Mouse (Mus musculus) layer of hippocampus, postnatal 10 days (tissue): ENCODE results near the gene Fam13a. TPM values are rescaled to one million over a fixed set of nuclear protein-coding genes. Genes with fewer than 3 reads are reported as not detected.

Source experiments
- DNase-seq, 2 experiments: peaks; one replicate each; pipeline ENCODE4 v3.0.0; 2021; ENCODE audit warnings: low spot score in 2 of 2
- total RNA-seq, 2 experiments: library from RNA; stranded (reverse); gene quantifications; 2 replicates each; pipeline ENCODE4 v1.2.3; 2021

Gene Fam13a
- total RNA-seq, 2 experiments from 2014 or later = 16.0 to 16.5 TPM

DNA sequence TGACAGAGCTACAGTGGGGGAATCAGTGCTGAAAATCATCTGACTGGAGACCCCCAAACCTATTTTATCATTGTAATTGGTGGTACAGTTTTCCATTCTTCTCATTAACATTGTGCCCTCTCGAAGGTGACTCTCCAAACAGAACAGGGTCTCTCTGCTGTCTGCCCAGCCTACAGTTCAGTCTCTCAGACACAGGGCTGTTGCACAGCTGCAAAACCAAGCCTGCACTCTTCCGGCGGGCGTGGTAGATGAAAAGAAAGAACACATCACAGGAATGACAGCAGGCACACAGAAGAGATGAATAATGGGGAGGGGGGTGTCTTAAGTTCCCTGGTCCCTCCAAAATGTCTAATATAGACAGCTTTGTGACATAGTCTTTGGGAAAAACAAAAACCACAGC, 90.2 kb downstream of the Fam13a start:
- DNase-seq = no peak

DNA sequence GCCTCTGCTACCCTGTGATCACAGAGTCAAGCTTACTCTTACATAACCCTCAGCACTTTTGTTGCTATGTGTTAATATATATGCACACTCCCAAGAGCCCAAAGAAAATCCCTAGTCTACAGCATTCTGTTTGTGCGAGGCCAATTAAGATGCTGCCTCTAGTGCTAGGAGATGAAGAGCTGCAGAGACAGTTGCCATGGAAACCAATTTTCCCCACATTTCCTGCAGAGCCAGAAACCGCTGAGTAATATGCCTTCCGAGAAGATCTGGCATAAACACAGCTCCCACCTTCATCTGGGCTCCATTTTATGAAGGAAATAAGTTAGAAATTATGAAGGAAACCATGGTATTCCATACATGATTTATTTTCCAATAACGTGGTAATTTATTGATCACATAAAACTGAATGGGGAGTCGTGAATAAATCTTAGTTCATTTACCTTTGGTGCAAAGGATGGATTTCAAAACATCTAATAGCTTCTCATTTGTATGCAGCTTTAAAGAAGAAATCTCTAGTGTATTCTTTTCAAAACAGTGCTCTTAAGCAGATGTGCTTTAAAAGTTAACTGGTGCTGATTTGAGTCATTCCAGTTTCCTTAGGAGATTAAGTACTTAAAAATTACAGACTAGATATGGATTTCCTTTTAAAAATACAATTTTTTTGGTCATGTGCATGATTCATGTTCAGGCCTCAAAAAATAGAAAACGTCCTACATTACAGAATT, 91.0 kb downstream of the Fam13a start:
- peak in 1 of 2 experiments; percentile 48 for DNase-seq

DNA sequence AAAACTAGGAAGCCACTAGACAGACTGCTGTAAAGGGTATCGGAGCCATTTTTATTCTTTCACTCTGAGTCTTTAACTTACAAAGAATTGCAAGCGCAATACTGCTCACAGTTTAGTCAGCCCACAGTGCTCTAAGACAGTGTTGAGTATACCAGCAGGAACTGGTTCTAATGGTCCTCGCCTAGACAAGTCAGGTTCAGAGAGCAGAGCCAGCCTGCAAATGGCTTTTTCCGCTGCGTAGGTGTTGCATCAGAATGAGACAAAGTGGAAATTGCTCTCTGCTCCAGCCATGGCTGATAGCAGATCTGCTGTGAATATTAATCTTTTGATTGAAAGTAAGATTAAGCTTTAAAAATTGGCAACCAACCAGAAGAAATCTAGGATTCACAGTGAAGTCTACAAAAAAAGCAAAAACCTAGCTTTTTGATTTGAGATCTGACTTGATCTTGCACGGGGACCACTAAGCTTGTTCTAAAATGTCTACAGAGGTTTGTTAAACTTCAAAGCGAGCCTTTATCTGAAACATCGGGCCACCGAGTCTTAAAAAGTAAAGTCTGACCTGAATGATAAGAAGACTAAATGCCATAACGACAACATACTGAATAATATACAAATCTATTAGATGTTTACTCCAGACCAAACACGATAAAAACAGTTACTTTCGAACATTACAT, 91.7 kb downstream of the Fam13a start:
- DNase-seq = peak in 1 of 2 experiments; percentile 31

DNA sequence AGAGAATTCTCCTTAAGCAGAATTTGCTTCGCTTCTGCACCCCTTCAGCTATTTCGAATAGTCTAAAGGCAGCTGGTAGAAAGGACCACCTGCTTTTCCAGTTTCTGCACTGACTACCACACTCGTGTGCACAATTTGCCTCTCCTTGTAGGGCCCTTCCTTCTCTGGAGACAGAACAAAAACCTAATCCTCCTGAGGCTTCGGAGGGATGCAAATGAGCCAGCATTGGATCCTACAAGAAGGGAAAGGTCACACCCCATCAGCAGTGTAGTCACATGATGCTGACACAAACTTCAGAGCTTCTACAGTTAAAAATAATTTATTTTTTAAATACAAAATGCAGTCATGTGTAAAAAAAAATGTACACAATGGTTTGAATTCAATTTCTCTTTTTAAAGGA, 93.2 kb downstream of the Fam13a start:
- no peak for DNase-seq

DNA sequence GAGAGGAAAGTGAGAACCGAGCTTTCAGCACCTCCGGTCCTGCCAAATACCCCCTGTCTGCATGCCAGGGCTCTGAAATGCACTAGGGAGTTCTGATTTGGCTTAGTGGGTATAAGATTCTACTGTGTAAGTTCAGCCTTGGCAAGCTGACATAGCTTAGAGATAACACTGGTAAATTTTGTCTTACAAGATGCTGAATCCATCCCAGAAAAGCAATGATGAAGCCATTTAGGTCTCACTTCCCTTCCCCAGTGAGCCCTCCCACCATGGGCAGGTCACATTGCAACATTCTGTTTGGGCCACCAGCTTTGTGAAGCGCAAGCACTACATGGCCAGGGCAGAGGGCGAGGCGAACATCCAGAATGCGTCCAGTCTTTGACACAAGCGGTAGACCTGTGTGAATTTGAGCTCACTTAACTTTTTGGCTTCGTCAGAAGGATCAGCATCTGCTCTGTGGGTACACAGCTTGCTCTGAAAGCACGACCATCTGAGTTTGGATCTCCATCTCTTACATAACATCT, 94.4 kb downstream of the Fam13a start:
- peak in 1 of 2 experiments; percentile 29 for DNase-seq

DNA sequence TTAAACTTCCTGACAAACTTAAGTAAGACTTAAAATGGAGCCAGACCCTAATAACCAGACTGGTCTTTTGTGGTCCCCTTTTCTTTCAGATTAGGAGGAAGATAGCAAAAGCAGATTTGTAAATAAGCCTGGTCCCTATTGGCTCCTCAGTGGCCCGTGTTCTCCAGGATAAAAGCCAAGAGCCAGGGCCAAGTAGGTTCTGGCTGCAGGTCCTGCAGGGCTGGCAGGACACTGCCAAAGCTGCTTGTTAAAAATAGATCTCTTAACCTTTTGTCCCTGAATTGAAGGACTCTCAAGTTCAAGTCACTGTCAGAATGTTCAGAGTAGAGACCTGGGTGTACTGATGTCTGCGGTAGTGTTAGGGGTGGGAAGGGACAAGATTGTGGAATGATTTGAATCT, 96.5 kb downstream of the Fam13a start:
- DNase-seq = peak in 1 of 2 experiments; percentile 31

DNA sequence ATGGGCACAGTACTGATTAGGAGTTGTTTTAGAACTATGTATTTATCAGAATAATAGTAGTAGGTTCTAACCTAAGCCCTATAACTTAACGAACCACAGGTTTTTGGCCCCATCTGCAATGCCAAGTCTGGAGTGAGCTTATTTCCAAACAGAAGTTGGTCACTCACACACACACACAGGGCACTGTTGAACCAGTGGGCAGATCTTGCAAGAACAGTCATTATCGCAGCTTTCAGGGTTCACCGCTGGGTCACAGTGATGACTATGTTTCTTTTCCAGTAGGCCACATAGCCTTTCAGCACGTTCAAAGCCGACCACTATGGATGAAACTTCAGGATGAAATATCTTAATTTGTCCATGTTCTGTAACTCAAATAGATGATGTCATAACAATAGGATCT, 101.8 kb downstream of the Fam13a start:
- no peak for DNase-seq

DNA sequence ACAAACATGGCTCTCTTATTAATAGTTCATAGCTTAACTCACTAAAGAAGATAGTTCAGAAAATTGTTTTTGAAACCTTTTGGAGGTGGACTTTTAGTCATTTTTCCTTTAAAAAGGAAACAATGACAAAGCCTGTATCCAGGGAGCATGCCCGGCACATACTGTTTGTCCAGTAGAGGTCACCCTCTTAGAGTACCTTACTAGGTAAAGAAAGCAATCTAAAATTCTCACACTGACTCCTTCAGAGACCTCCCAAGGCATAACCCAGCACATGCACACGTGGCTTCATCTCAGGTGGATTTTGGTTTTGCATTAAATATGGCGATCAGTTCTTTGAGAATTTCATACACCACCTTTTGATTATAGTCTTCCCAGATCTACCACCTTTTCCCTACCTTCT, 102.7 kb downstream of the Fam13a start:
- DNase-seq = no peak

DNA sequence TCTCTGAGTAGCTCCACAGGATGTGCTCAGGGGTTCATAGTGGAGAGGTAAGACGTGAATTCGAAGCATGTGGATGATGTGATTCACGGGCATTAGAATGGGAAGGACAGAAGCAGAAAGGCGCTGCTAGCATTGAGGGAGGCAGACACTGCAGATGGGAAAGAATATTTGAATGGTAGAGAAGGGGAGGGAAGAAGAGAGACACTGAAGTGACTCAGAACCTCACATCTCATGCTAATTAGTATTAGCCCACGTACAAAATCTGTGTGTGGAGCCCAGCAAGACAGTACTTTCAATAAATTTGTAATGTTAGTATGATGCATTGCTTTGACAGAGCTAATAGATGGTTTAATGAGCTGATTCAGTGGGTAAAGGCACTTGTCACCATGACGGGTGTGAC, 103.6 kb downstream of the Fam13a start:
- no peak for DNase-seq

DNA sequence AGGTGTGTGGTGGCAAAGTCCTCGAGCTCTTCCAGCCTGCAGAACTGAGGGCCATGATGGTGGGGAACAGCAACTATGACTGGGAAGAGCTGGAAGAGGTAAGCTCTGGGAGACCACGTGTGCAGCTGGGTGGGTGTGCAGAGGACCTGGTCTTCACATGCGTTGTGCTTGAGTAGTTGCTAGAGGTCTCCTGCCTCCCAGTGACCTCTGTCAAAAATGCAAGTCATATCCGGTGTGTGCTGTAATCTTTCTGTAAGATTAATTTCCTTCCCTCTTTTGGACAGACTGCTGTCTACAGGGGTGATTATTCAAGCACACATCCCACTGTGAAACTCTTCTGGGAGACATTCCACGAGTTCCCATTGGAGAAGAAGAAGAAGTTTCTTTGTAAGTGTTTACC, 107.9 kb downstream of the Fam13a start:
- DNase-seq = no peak

DNA sequence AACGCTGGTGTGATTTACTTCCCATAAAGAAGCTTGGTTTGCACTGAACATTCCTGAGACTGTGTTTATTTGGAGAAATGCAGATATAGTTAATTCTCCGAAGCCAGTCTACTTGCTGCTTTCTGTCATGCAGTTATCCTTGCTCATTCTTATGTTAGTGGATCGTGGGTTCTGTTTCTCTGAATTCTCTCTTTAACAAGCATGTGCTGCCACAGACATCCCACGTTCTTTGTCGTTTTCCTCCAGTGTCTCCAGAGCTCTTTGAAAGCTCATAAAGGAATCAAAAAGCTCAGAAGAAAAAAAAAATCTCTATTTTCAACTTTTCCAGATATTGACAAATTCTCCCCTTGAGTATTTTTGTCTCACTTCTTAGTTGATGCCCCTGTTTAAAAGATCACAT, 110.4 kb downstream of the Fam13a start:
- DNase-seq = no peak

DNA sequence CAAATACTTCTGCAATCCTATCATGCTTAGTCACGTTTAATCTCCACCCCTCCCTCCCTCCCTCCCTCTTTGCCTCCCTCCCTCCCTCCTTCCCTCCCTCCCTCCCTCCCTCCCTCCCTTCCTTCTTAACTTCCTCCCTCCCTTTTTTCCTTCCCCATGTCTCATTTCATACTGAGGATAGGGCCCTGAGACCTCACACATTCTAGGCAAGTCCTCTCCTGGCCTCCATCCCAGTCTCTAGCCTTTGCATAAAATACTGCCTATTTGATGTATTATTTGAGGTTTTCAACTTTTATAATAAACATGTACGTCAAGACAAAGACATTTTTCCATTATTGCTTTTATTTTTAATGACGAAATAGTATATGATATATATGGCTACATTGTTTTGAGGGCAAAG, 110.8 kb downstream of the Fam13a start:
- DNase-seq = no peak

DNA sequence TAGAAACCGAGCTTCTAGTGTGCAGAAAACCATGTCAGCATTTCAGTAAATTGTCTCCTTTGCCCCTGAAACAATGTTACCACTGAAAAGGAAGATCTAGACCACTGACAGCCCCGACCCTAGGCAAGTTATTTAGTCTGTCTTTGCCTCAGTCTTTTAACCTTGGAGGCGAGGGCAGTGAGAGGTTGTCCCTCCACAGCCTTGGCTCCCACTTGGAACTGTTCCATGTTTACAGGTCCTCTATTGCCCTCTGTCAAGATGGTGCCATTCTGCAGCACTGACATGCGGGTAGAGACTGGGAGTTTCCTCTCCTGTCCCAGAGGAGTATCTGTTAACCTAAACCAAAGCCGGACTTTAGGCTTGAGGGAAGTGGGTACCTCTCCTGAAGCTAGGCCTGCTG, 111.5 kb downstream of the Fam13a start:
- no peak for DNase-seq

DNA sequence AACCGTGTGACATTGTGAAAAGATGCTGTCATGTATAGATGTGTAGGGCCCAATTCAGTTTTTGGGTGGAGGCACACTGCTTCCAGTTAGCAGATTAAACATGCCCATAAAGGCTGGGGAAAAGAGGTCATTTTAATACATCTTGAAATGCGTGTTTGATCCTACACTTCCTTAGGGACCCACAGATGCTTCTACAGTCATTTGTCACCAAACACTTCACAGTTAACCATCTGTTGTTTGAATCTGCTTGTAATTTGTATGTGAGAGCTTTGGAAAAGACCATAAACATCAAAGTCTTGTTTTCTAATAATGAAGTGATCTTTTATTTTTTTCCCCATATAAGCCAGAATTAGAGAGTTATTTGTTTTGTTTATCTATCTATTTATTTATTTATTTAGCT, 116.6 kb downstream of the Fam13a start:
- DNase-seq = no peak

DNA sequence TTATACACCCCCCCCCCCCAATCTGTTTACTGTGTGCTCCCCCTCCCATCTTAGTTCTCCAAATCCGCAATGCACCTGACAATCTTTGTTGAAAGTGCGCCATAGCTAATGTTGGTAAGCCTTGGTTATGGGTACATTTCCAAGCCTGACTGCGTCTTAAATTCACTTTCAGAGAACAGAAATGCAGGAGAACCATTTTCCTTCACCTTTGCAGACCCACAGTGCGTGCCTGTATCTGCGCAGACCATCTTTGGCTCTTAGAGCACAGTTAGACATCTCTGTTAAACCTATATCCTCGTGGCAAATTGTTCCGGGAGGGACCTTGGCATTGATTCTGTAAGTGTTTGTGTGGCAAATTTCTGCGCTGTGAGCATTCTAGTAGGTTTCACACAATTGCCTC, 117.0 kb downstream of the Fam13a start:
- DNase-seq = no peak

DNA sequence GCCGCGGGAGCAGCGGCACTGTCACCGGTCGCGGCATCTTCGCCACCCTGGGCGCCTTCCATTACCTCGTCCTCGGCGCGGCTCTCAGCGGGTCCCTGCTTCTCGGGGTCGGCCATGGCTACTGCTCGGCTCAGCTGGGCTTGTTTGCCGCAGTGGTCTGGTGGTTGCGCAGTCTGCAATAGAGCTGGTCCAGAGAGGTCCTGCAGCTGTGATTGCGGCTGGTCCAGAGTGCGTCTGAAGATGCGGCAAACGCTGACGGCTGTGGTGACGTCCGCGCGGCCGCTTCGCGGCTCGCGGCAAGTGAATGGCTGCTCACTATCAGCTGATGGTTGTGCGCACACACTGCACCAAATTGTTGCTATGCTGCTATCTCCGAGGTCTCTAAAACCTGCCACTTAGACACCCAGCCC, 117.5 kb downstream of the Fam13a start, which contains the start of gene Nap1l5:
Nap1l5 (minus strand) TSS at position 225 of the 410 bp plus-strand sequence.
- DNase-seq = peak; percentile 63 to 67

DNA sequence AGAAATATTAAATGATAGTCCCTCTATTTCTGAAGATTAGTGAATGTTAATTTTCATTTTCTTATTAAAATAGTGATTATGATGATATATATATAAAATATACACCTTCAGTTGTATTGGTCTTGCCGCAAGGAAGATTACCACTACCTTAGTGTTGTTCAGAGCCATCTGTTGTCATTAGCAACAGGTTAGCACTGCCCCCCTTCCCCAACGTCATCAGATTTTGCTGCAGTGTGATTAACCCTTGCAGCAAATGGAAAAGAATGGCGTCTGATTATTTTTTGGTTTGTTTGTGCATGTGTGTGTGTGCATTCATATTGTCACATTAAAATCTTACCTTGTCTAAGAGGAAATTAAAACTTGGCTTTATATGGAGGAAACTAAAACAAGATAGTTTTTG, 119.8 kb downstream of the Fam13a start:
- DNase-seq = no peak

DNA sequence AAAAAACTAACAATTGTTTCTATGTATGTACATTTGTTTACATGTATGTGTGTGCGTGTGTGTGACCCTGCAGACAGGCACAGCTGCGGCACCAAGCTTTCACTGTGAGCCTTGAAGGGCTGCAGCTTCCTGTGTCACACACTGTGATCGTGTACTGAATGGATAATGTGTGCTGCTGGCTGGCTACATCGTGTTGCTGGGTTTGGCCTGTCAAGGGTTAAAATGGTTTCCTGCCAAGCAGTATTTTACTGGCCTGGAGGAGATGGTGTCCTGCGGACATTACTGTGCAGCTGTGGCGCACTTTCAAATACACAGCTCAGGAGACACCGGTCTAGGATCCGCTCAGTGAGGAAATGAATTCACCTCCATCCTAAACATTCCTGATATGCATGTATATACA, 121.2 kb downstream of the Fam13a start:
- DNase-seq = peak; percentile 63 to 69

DNA sequence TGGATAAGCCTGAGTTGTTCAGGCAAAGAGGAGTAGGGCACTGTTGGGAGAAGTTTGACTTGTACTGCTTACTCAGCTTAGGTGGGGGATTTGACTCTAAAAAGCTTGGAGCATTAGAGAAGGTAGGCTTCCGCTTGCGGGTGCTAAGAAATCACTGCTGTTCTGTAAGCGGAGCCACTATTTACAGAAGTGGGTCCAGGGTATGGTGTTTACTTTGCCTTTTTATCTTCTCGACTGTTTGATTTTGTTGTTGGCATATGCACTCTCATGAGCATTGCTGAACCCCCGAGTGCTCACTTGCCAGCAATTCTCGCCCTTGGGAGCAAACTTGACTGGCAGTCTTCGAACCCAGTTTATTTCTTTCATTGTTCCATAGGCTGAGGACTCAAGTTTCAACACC, 123.8 kb downstream of the Fam13a start:
- no peak for DNase-seq

DNA sequence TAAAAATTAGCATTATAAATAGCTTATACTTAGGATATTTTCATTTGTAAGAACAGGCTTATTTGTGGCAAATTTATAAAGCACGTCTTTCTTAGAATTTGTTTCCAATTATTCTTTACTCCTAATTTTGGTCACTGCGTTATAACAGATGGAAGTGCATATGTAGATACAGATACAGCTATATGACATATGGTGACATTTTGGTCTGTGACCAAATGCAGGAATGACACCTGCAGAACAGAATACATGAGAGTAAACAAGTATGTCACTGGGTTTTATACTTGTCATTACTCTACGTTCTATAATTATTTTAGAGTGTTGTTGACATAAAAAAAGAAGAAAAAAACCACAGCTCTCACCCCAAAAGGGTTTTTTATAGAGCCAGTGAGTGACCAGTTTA, 125.3 kb downstream of the Fam13a start:
- no peak for DNase-seq

DNA sequence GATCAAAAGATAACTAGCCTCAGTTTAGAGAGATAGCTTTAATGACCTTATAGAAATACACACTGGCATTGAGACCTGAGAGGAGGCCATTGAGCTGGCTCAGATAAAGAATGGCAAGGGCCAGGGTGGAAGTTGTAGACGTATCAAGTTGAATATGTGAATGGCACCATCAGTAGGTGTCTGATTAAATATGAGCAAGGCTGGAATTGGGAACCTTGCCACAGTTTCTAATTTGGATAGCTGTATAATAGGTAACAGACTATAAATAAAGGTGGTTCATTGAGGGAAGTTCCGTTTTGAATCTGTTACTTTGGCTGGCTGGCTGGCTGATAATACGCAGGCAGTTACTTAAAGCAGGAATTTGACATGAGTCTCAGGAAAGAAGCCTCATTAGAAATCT, 127.7 kb downstream of the Fam13a start:
- DNase-seq = no peak

DNA sequence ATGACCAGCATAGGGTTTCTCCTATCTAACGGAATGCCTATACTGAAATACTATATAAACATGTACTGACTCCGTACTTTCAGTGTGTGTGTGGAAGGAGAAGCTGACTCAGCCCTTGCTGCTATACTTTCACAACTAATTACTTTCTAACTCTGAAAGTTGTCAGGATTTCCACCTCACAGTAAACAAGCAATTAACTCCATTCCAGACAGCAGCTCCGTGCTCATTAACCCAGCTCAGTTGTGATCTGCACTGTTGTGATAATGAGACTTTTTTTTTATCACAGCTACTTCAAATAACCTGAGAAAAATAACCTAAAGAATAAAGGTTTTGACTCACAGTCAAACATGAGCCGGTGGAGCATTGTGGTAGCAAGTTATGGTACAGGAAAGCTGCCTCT, 129.4 kb downstream of the Fam13a start:
- DNase-seq = no peak

DNA sequence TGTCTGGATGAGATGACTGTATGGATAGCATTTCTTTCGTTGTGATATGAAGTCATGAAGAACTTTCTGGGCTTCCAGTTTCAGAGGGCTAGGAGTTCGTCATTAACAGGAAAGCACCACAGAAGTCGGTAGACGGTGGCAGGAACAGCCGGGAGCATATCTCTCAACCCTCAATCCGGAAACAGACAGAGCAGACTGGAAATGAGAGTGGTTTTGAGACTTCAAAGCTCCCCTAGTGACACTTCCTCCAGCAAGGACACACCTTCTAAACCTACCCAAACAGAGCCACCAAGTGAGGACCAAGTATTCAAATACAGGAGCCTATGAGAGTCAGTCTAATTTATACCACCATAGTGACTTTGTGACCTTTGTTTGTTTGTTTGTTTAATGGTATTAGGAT, 131.0 kb downstream of the Fam13a start:
- DNase-seq = no peak
